Mouse (Mus musculus) lung, embryonic 14.5 days (tissue): ENCODE measurements around the gene Zfr2. TPM values are rescaled to one million over a fixed set of nuclear protein-coding genes. Genes with fewer than 3 reads are reported as not detected.

Source experiments
- ATAC-seq: fragments of 200-750 bp; cut with Nextera tagmentation; 2 replicates; pipeline ENCODE4 v1.8.0; 2017; ENCODE audit warnings: mild to moderate bottlenecking, moderate TSS enrichment, moderate library complexity; ENCODE audit not compliant: insufficient read depth
- DNase-seq: peaks from one replicate; pipeline ENCODE4 v3.0.0-alpha.2; 2015
- H3K27ac ChIP-seq: fragments of 300-500 bp; sonication (generic); 2 replicates; pipeline ENCODE4 v1.5.1; 2014; ENCODE audit warnings: low read depth, mild to moderate bottlenecking, moderate library complexity
- H3K27me3 ChIP-seq: fragments of 300-500 bp; sonication (generic); 2 replicates; pipeline ENCODE4 v1.6.1; 2014; ENCODE audit warnings: low read length, control low read depth; ENCODE audit not compliant: insufficient read depth
- H3K36me3 ChIP-seq: fragments of 300-500 bp; sonication (generic); 2 replicates; pipeline ENCODE4 v1.6.1; 2014; ENCODE audit warnings: control low read depth; ENCODE audit not compliant: insufficient read depth
- H3K4me1 ChIP-seq: fragments of 300-500 bp; sonication (generic); 2 replicates; pipeline ENCODE4 v1.6.1; 2014; ENCODE audit warnings: antibody characterized with exemption, control low read depth; ENCODE audit not compliant: insufficient read depth
- H3K4me2 ChIP-seq: fragments of 300-500 bp; sonication (generic); 2 replicates; pipeline ENCODE4 v1.6.1; 2014; ENCODE audit warnings: mild to moderate bottlenecking
- H3K4me3 ChIP-seq: fragments of 300-500 bp; sonication (generic); 2 replicates; pipeline ENCODE4 v1.5.1; 2014; ENCODE audit warnings: low read depth, low read length
- H3K9ac ChIP-seq: fragments of 300-500 bp; sonication (generic); 2 replicates; pipeline ENCODE4 v1.6.1; 2014
- H3K9me3 ChIP-seq: fragments of 300-500 bp; sonication (generic); 2 replicates; pipeline ENCODE4 v1.6.1; 2016; ENCODE audit warnings: low read depth, low read length, control low read depth
- CTCF ChIP-seq: IDR thresholded peaks from 2 replicates; pipeline ENCODE4 v1.5.1; 2016; ENCODE audit warnings: antibody characterized with exemption, low read depth
- WGBS: fragments of 180-500 bp; shearing (Covaris S2); extraction: QIAGEN DNeasy Blood & Tissue Kit; methylation state at CpG from one replicate; pipeline ENCODE4 v1.1.7; 2014; 5-methylcytosine and 5-hydroxymethylcytosine counted together
- polyA plus RNA-seq: library from polyadenylated mRNA; unstranded; fragments of >200 nt; fragmentation: Nextera tagmentation; extraction: Ambion mirVana; gene quantifications from 2 replicates; pipeline ENCODE4 v1.2.1, GENCODE M21; 2014

Zfr2 gene
- polyA plus RNA-seq, 1 experiment from 2014 or later: 3.4 TPM

DNA sequence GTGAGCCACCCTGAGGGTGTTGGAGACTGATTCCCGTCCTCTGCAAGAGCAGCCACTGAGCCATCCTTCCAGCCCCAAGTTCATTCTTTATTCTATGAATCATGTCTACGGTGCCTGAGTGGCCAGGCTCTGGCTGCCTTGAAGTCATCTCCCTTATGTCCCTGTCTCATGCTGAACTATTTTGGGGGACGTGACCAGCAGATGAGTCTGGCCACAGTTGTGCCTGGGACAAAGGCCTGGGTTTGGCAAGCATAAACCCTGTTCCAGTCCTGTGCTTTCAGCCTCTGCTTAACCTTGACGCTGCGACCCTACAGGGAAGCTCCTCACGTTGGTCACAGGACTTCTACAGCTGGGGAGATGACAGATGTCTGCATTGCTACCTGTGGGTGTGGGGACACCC lies 35.6 kb upstream of the Zfr2 start:
- TF ChIP-seq CTCF: no peak
- ATAC-seq (no peak), DNase-seq (no peak)
- H3K36me3 ChIP-seq: no peaks in the 10 kb centered on the region
- H3K27ac ChIP-seq: no peak overlapping the region
- WGBS: 48% methylated on average over 6 of the region's 6 CpGs
- no peak overlapping the region for H3K9ac ChIP-seq
- H3K4me1 ChIP-seq: 0 out of 2 replicates have a peak, but pooled peaks cover 4% of the 10 kb centered on the region
- H3K4me2 ChIP-seq: no peak overlapping the region
- H3K9me3 ChIP-seq: no peaks in the 10 kb centered on the region
- peaks cover 30% of the 10 kb centered on the region for H3K27me3 ChIP-seq
- H3K4me3 ChIP-seq: no peak overlapping the region

DNA sequence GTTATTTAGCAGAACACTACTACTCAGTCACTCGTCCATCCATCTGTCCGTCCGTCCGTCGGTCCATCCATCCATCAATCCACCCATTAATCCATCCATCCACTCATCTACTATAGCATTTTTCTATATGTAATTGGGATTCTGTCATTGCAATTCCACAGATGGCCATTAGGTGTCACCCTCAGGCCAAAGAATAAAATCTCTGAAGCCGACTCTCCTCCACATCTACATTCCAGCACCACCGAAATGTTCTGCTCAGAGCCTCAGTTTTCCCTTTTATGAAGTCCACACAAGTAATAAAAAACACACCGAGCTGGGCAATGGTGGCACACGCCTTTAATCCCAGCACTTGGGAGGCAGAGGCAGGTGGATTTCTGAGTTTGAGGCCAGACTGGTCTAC lies 34.7 kb upstream of the Zfr2 start:
- no peak for ATAC-seq
- H3K9me3 ChIP-seq: no peaks in the 10 kb centered on the region
- no peak overlapping the region for H3K9ac ChIP-seq
- no peaks in the 10 kb centered on the region for H3K4me1 ChIP-seq
- WGBS: under 1% methylated on average over 9 of the region's 9 CpGs
- no peak overlapping the region for H3K27ac ChIP-seq
- TF ChIP-seq CTCF: peak; percentile 89
- H3K27me3 ChIP-seq: peaks cover 25% of the 10 kb centered on the region
- peak; percentile 91 for DNase-seq
- no peak overlapping the region for H3K4me3 ChIP-seq
- H3K36me3 ChIP-seq: no peaks in the 10 kb centered on the region
- no peak overlapping the region for H3K4me2 ChIP-seq

DNA sequence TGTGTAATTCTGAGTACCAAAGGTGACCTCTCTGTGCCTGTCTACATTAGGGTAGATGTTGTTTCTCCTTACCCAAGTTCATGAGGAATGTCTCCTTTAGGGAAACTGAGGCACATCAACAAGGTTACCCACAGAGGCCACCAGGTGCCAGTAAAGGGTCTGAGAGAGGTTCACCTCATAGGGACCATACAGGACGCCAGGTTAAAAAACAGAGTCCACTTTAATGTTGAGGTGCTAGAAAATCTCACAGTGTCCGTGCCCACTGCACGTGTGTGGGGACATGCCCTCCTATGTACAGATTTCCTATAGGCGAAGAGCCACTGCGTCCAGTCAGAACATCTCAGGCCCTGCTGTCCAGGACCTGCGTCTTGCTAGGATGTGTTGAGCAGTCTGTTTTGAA lies 34.0 kb upstream of the Zfr2 start:
- Histone ChIP-seq H3K4me1 (no peaks in the 10 kb centered on the region), H3K9me3 (no peaks in the 10 kb centered on the region), H3K4me2 (no peak overlapping the region), H3K9ac (no peak overlapping the region), H3K36me3 (no peaks in the 10 kb centered on the region), H3K4me3 (no peak overlapping the region), H3K27ac (no peak overlapping the region), H3K27me3 (peaks cover 20% of the 10 kb centered on the region)
- DNase-seq (no peak), ATAC-seq (no peak)
- 79% methylated on average over 6 of the region's 6 CpGs for WGBS
- TF ChIP-seq CTCF: no peak

DNA sequence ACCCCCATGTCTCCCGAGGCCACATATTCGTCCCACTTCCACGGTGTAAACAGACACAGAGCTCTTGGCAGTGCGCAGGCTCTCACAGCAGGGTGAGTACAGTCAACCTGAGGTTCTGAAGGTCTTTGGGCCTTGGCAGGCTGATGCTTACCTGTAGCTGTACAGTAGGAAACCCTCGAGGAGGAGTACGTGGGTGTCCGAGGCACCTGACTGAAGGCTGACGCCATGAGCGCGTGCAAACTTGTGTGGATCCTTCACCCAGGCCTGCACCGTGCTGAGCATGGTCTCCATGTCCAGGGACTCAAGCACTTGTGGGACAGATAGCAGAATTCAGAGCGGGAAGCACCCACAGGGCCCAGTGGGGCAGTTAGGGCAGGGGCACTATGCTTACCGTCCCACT lies 32.8 kb upstream of the Zfr2 start:
- H3K36me3 ChIP-seq: no peaks in the 10 kb centered on the region
- no peak overlapping the region for H3K27ac ChIP-seq
- no peaks in the 10 kb centered on the region for H3K9me3 ChIP-seq
- H3K4me1 ChIP-seq: no peaks in the 10 kb centered on the region
- WGBS: 79% methylated on average over 13 of the region's 13 CpGs
- ATAC-seq (no peak), DNase-seq (no peak)
- H3K4me2 ChIP-seq: no peak overlapping the region
- no peak overlapping the region for H3K9ac ChIP-seq
- no peak for TF ChIP-seq CTCF
- peaks cover 10% of the 10 kb centered on the region; the same call in 1 of the 2 replicates for H3K27me3 ChIP-seq
- H3K4me3 ChIP-seq: no peak overlapping the region

DNA sequence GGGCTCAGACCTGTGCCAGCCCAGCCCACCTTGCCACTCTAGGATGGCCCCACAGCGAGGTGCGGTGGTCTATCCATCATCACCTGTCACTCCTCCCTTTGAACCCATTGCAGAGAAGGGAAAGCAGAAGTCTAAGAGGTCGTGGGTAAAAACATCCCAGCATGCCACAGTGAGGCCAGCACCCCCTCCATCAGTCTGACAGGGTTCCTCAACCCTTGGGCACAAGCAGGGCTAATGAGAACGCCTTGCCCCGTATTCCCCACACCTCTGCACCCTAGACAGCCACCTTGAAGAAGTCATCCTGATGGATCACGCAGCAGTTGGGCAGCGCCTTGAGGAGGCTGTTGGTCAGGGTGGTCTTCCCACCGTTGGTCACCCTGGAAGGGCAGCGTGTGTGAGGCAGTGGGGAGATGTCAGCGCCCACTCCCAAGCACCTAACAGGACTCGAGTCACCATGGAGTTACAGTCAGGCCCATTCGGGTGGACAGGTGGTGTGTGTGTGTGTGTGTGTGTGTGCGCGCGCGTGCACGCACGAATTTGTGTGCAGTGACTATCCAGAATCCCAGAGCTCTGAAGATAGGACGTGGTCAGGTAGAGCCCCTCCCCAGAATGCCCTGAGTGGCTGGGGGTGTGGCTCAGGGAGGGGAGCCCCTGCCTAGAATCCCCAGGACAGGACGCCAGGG lies 32.2 kb upstream of the Zfr2 start:
- DNase-seq (no peak), ATAC-seq (no peak)
- WGBS: 69% methylated on average over 20 of the region's 20 CpGs
- H3K27ac ChIP-seq: no peak overlapping the region
- no peak overlapping the region for H3K4me3 ChIP-seq
- TF ChIP-seq CTCF: no peak
- H3K4me1 ChIP-seq: no peaks in the 10 kb centered on the region
- H3K36me3 ChIP-seq: no peaks in the 10 kb centered on the region
- H3K9ac ChIP-seq: no peak overlapping the region
- no peak overlapping the region for H3K4me2 ChIP-seq
- peaks cover 4% of the 10 kb centered on the region; the same call in 1 of the 2 replicates for H3K27me3 ChIP-seq
- no peaks in the 10 kb centered on the region for H3K9me3 ChIP-seq

DNA sequence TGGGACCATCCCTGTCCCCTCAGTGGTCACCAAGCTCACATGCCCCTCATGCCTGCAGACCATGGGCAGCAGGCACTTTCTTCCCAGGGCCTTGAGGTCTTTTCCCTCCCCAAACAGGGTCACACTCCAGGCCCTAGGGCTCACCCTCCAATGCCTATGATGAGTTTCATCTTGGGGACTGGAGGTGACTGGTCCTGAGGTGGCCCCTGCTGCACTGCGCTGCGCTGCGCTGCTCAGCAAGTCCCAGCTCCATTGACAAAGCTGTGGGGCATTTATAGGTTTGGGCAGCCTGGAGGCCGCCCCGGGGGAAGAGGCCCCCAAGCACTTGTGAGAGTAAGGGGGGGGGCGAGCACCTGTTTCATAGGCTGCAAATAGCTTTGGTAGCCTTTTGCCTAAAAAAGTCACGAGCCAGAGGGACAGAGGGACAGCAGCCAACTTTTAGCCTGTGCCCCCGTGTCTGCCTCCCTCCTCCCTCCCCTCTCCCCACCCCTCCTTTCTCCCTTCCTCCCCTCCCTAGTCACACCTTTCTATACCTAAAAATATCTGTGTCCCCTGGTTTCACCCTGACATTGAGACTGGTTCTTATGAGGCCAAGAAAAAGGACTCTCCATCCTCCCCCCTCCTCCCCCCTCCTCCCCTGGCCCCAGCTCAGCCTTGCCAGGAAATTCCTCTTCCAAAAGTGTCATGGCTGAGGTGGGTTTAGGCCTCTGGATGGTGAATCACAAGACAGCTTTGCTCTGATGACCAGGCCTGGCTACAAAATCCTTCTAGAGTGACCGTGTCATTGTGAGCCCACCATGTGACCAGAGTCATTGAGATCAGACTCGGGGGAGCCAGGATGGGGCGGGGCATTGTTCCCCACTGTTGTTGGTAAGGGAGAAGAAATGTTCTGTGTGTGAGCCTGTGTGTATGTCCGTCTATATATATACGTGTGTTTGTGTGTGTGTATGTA lies 30.9 kb upstream of the Zfr2 start, which contains the start of gene Nmrk2:
Gene Nmrk2, minus strand, starts transcription at position 245 of the 952 bp plus-strand sequence.
- no peaks in the 10 kb centered on the region for H3K4me1 ChIP-seq
- ATAC-seq (no peak), DNase-seq (no peak)
- H3K9me3 ChIP-seq: no peaks in the 10 kb centered on the region
- H3K36me3 ChIP-seq: no peaks in the 10 kb centered on the region
- H3K9ac ChIP-seq: no peak within 1 kb of the TSS
- TF ChIP-seq CTCF: no peak
- no peaks in the 10 kb centered on the region for H3K27me3 ChIP-seq
- 57% methylated on average over 13 of the region's 13 CpGs for WGBS
- H3K4me3 ChIP-seq: no peak within 1 kb of the TSS
- no peak within 1 kb of the TSS; the same call in 1 of the 2 replicates for H3K27ac ChIP-seq
- H3K4me2 ChIP-seq: no peak within 1 kb of the TSS
